Mouse (Mus musculus) megakaryocyte, embryonic 14.5 days (primary cell): ENCODE measurements at regions not wholly inside any gene's neighbourhood (a gene's known extent, or its start where the extent isn't known, plus 50 kb on each side); places are given as distances from the start of the nearest gene placed in this dataset.

ENCODE experiments used
- FLI1 ChIP-seq: IDR thresholded peaks from 2 replicates; pipeline ENCODE4 v1.6.1; 2012; ENCODE audit warnings: low read length, inconsistent platforms, mixed read lengths
- GATA1 ChIP-seq: IDR thresholded peaks from 3 replicates; pipeline ENCODE4 v1.6.1; 2012; ENCODE audit warnings: mixed read lengths, low read length, inconsistent platforms, borderline replicate concordance

DNA sequence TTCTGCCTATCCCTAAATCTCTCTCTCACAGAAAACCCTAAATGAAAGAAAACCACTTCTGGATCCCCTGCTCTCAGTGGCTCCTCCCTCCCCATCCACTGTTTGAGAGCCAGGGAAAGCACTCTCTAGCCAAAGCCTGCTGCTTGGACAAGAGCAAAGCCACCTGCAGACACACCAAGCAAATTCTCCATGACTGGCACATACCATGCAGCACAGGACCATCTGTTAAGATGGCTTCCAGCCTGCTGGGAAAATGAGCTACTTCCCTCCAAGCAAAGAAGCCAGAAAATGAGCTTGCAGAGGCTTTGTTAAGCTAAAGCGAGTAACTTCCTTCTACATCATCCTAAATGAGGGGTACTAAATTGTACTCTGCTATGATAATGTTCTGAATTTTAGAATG is 534.6 kb upstream of the Lmcd1 start:
- no peak for TF ChIP-seq FLI1
- no peak for TF ChIP-seq GATA1
